Mouse (Mus musculus): ENCODE data around the gene 8030474K03Rik. TPM values are rescaled to one million over a fixed set of nuclear protein-coding genes. Genes with fewer than 3 reads are reported as not detected.
"Not testable (repeated sequence)": the region's sequence is repeated elsewhere in the genome, so short reads cannot be mapped to it uniquely, and the experiment has no call there.

8030474K03Rik gene
- polyA plus RNA-seq, 1 experiment from 2014 or later = 0.20 TPM

DNA sequence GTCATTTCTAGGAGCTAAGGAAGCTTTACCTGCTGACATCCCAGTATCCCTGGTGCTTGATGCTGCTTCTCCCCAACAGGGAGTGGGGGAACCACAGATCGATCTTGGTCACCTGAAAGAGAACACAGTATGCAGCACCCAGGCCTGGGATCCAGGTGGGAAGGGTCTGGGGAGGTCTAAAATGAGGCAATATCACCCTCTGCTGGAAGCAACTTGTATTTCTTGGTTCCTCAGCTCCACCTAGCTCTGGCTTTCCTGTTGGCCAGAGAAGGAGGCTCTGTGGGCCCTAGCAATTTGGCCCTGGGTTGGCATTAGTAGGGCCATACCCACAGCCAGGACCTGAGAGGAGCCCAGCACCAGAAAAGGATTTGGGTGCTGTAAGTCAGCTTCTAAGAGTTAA, 24.7 kb downstream of the 8030474K03Rik start:
- Histone ChIP-seq H3K36me3 (no peaks in the 10 kb centered on the region), H3K9me3 (replicated peaks) (no peaks in the 10 kb centered on the region), H3K4me1 (replicated peaks) (no peaks in the 10 kb centered on the region), H3K27ac (ENCODE audit: poor library complexity, severe bottlenecking) (no peak overlapping the region), H3K4me3 (no peak overlapping the region), H3K4me2 (no peak overlapping the region), H3K27me3 (replicated peaks) (peaks cover 25% of the 10 kb centered on the region; the same call in 1 of the 2 replicates), H3K9ac (no peak overlapping the region)
- WGBS = 35% methylated on average over 1 of the region's 1 CpGs
- ATAC-seq (ENCODE audit: insufficient number of reproducible peaks, low FRiP score) = no peak

DNA sequence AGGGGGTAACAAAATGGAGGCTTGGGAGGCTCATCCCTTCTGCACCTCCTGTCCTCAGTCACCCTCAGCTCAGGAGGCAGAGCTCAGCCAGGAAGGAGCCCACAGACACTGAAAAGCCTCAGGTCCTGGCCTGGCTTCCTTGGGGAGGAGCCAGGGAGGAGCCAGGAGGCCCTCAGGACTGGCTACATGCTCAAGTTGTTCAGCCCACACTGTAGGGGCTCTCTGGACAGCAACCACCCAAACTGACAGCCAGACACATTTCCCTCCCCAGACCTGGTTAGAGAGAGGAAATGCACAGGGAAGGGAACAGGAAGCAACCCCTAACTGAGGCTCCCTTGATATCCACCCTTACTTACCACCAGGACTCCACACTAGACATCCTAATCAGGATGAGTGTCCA, 25.5 kb downstream of the 8030474K03Rik start:
- H3K27ac ChIP-seq (ENCODE audit: poor library complexity, severe bottlenecking); H3K4me1 ChIP-seq (replicated peaks); H3K9me3 ChIP-seq (replicated peaks); H3K4me2 ChIP-seq; H3K36me3 ChIP-seq; H3K9ac ChIP-seq; ATAC-seq (ENCODE audit: insufficient number of reproducible peaks, low FRiP score); H3K4me3 ChIP-seq: not testable (repeated sequence)
- peaks cover 25% of the 10 kb centered on the region; the same call in 1 of the 2 replicates for H3K27me3 ChIP-seq (replicated peaks)

DNA sequence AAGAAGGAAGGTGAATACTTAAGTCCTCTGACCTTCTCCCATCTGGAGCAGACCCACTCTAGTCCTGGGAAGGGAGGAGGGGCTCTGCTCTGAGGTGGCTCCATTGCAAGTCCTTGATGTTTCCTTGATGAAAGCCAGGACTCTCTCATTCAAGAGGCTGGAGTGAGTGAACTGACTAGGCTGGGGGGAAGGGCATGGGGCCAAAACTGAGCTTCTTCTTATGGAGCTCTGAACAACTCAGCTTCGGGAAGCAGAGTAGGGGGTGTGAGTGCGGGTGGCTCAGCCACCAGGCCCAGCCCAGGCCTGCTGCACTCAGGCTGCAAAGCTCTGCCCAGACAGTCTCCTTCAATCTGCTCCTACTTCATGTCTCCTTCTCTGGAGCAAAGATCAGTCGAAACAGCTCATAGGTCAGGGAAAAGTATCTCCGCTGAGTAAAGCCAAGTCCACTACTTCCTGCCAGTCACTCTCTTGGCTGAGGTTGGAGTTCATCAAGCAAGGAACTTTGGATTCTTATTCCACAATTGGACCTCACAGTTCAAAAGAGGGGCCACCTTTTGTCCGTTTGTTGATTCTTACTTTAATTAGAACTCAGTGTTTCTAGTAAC, 52.8 kb downstream of the 8030474K03Rik start:
- Histone ChIP-seq H3K4me2 (no peak overlapping the region), H3K9ac (no peak overlapping the region), H3K4me1 (replicated peaks) (peaks cover 34% of the 10 kb centered on the region), H3K4me3 (no peak overlapping the region), H3K27ac (ENCODE audit: poor library complexity, severe bottlenecking) (peak overlapping the region; percentile 71), H3K27me3 (replicated peaks) (peaks cover 38% of the 10 kb centered on the region), H3K36me3 (no peaks in the 10 kb centered on the region), H3K9me3 (replicated peaks) (0 out of 2 replicates have a peak, but pooled peaks cover 5% of the 10 kb centered on the region)
- WGBS = 32% methylated on average over 5 of the region's 5 CpGs
- peak; percentile 79 for ATAC-seq (ENCODE audit: insufficient number of reproducible peaks, low FRiP score)

Other genes starting within 250 kb of the 8030474K03Rik start
- 119 and 127 TPM in 2 replicates for gene Ogt, start 154.6 kb upstream of the 8030474K03Rik start, polyA plus RNA-seq (2016; fragmentation: Nextera tagmentation; extraction: Ambion mirVana)
- 0.09 TPM in 1 of 2 replicates, not detected in the other for gene Cxcr3, start 60.4 kb upstream of the 8030474K03Rik start, polyA plus RNA-seq (2016; fragmentation: Nextera tagmentation; extraction: Ambion mirVana)
- gene Gm4779, start 233 bp upstream of the 8030474K03Rik start, polyA plus RNA-seq (2016; fragmentation: Nextera tagmentation; extraction: Ambion mirVana) = 0.41 and 0.56 TPM in 2 replicates
- gene Nhsl2, start 54.7 kb downstream of the 8030474K03Rik start, polyA plus RNA-seq (2016; fragmentation: Nextera tagmentation; extraction: Ambion mirVana) = 23.6 and 25.5 TPM in 2 replicates

Measured in heart, embryonic 12.5 days (tissue).